Mouse (Mus musculus): ENCODE data around the gene Rgp1. TPM values are rescaled to one million over a fixed set of nuclear protein-coding genes. Genes with fewer than 3 reads are reported as not detected.

Rgp1 gene
- polyA plus RNA-seq, 1 experiment, result 114 TPM

- Histone ChIP-seq H3K4me1 (replicated peaks; ENCODE audit: control insufficient read depth, insufficient read depth, low read length) (peaks cover 19% of the 10 kb centered on the region), H3K27ac (ENCODE audit: control insufficient read depth, insufficient read depth, low read length) (no peak overlapping the region), H3K4me3 (ENCODE audit: control insufficient read depth, insufficient read depth, low read length) (no peak overlapping the region), H3K27me3 (ENCODE audit: control insufficient read depth, insufficient read depth, low read length) (no peaks in the 10 kb centered on the region), H3K36me3 (ENCODE audit: control insufficient read depth, insufficient read depth, low read length) (peaks cover 5% of the 10 kb centered on the region; the same call in 1 of the 2 replicates)
- DNase-seq, result no peak
- WGBS, result 93% methylated on average over 5 of the region's 5 CpGs
- TF ChIP-seq CTCF (IDR thresholded peaks at IDR 0.05; ENCODE audit: borderline replicate concordance, control insufficient read depth, extremely low read depth, insufficient read depth, low read length, poor library complexity), result no peak
- no peak for TF ChIP-seq POLR2A (IDR thresholded peaks at IDR 0.05; ENCODE audit: control insufficient read depth, extremely low read depth, insufficient read depth, low read length, poor library complexity)
These were observed 2.2 kb downstream of the Rgp1 start for GRCm38 (mm10) chr4:43580721-43581120.

GRCm38 (mm10) chr4:43581381-43581780 is 2.9 kb downstream of the Rgp1 start:
- H3K27ac ChIP-seq (ENCODE audit: control insufficient read depth, insufficient read depth, low read length), result no peak overlapping the region
- TF ChIP-seq POLR2A (IDR thresholded peaks at IDR 0.05; ENCODE audit: control insufficient read depth, extremely low read depth, insufficient read depth, low read length, poor library complexity) (no peak), CTCF (IDR thresholded peaks at IDR 0.05; ENCODE audit: borderline replicate concordance, control insufficient read depth, extremely low read depth, insufficient read depth, low read length, poor library complexity) (no peak)
- H3K27me3 ChIP-seq (ENCODE audit: control insufficient read depth, insufficient read depth, low read length), result no peaks in the 10 kb centered on the region
- no peak overlapping the region for H3K4me3 ChIP-seq (ENCODE audit: control insufficient read depth, insufficient read depth, low read length)
- no peak for DNase-seq
- H3K36me3 ChIP-seq (ENCODE audit: control insufficient read depth, insufficient read depth, low read length), result peaks cover 5% of the 10 kb centered on the region; the same call in 1 of the 2 replicates
- H3K4me1 ChIP-seq (replicated peaks; ENCODE audit: control insufficient read depth, insufficient read depth, low read length), result peaks cover 20% of the 10 kb centered on the region
- 96% methylated on average over 12 of the region's 12 CpGs for WGBS

GRCm38 (mm10) chr4:43582241-43582640 is 3.7 kb downstream of the Rgp1 start:
- H3K4me3 ChIP-seq (ENCODE audit: control insufficient read depth, insufficient read depth, low read length), result no peak overlapping the region
- TF ChIP-seq POLR2A (IDR thresholded peaks at IDR 0.05; ENCODE audit: control insufficient read depth, extremely low read depth, insufficient read depth, low read length, poor library complexity) (no peak), CTCF (IDR thresholded peaks at IDR 0.05; ENCODE audit: borderline replicate concordance, control insufficient read depth, extremely low read depth, insufficient read depth, low read length, poor library complexity) (no peak)
- H3K36me3 ChIP-seq (ENCODE audit: control insufficient read depth, insufficient read depth, low read length), result peaks cover 5% of the 10 kb centered on the region; the same call in 1 of the 2 replicates
- H3K4me1 ChIP-seq (replicated peaks; ENCODE audit: control insufficient read depth, insufficient read depth, low read length), result peaks cover 14% of the 10 kb centered on the region
- no peak overlapping the region for H3K27ac ChIP-seq (ENCODE audit: control insufficient read depth, insufficient read depth, low read length)
- 25% methylated on average over 5 of the region's 5 CpGs for WGBS
- DNase-seq, result no peak
- H3K27me3 ChIP-seq (ENCODE audit: control insufficient read depth, insufficient read depth, low read length), result no peaks in the 10 kb centered on the region

- H3K4me1 ChIP-seq (replicated peaks; ENCODE audit: control insufficient read depth, insufficient read depth, low read length), result peaks cover 8% of the 10 kb centered on the region
- H3K4me3 ChIP-seq (ENCODE audit: control insufficient read depth, insufficient read depth, low read length), result no peak overlapping the region
- H3K27ac ChIP-seq (ENCODE audit: control insufficient read depth, insufficient read depth, low read length), result no peak overlapping the region
- TF ChIP-seq CTCF (IDR thresholded peaks at IDR 0.05; ENCODE audit: borderline replicate concordance, control insufficient read depth, extremely low read depth, insufficient read depth, low read length, poor library complexity) (no peak), POLR2A (IDR thresholded peaks at IDR 0.05; ENCODE audit: control insufficient read depth, extremely low read depth, insufficient read depth, low read length, poor library complexity) (no peak)
- no peak for DNase-seq
- H3K36me3 ChIP-seq (ENCODE audit: control insufficient read depth, insufficient read depth, low read length), result peaks cover 5% of the 10 kb centered on the region; the same call in 1 of the 2 replicates
- 80% methylated on average over 7 of the region's 7 CpGs for WGBS
- H3K27me3 ChIP-seq (ENCODE audit: control insufficient read depth, insufficient read depth, low read length), result no peaks in the 10 kb centered on the region
These were observed 4.9 kb downstream of the Rgp1 start for GRCm38 (mm10) chr4:43583421-43583820.

GRCm38 (mm10) chr4:43584444-43585416 is 6.2 kb downstream of the Rgp1 start, which contains the start of gene Msmp:
Gene Msmp (minus strand): TSS chr4:43584494.
- no peaks in the 10 kb centered on the region for H3K27me3 ChIP-seq (ENCODE audit: control insufficient read depth, insufficient read depth, low read length)
- 97% methylated on average over 12 of the region's 12 CpGs for WGBS
- TF ChIP-seq POLR2A (IDR thresholded peaks at IDR 0.05; ENCODE audit: control insufficient read depth, extremely low read depth, insufficient read depth, low read length, poor library complexity) (no peak), CTCF (IDR thresholded peaks at IDR 0.05; ENCODE audit: borderline replicate concordance, control insufficient read depth, extremely low read depth, insufficient read depth, low read length, poor library complexity) (no peak)
- DNase-seq, result no peak
- peaks cover 5% of the 10 kb centered on the region; the same call in 1 of the 2 replicates for H3K36me3 ChIP-seq (ENCODE audit: control insufficient read depth, insufficient read depth, low read length)
- H3K27ac ChIP-seq (ENCODE audit: control insufficient read depth, insufficient read depth, low read length), result no peak within 1 kb of the TSS
- no peak within 1 kb of the TSS for H3K4me3 ChIP-seq (ENCODE audit: control insufficient read depth, insufficient read depth, low read length)
- H3K4me1 ChIP-seq (replicated peaks; ENCODE audit: control insufficient read depth, insufficient read depth, low read length), result peaks cover 4% of the 10 kb centered on the region; the same call in 1 of the 2 replicates

GRCm38 (mm10) chr4:43585682-43586081 is 7.2 kb downstream of the Rgp1 start:
- 71% methylated on average over 10 of the region's 10 CpGs for WGBS
- H3K27ac ChIP-seq (ENCODE audit: control insufficient read depth, insufficient read depth, low read length), result no peak overlapping the region
- H3K36me3 ChIP-seq (ENCODE audit: control insufficient read depth, insufficient read depth, low read length), result peaks cover 5% of the 10 kb centered on the region; the same call in 1 of the 2 replicates
- H3K27me3 ChIP-seq (ENCODE audit: control insufficient read depth, insufficient read depth, low read length), result no peaks in the 10 kb centered on the region
- no peak for DNase-seq
- no peak for TF ChIP-seq CTCF (IDR thresholded peaks at IDR 0.05; ENCODE audit: borderline replicate concordance, control insufficient read depth, extremely low read depth, insufficient read depth, low read length, poor library complexity)
- no peak for TF ChIP-seq POLR2A (IDR thresholded peaks at IDR 0.05; ENCODE audit: control insufficient read depth, extremely low read depth, insufficient read depth, low read length, poor library complexity)
- no peak overlapping the region for H3K4me3 ChIP-seq (ENCODE audit: control insufficient read depth, insufficient read depth, low read length)
- H3K4me1 ChIP-seq (replicated peaks; ENCODE audit: control insufficient read depth, insufficient read depth, low read length), result 0 out of 2 replicates have a peak, but pooled peaks cover 3% of the 10 kb centered on the region
